Mouse (Mus musculus) limb, embryonic 15.5 days (tissue): ENCODE results near the gene Tango6. TPM values are rescaled to one million over a fixed set of nuclear protein-coding genes. Genes with fewer than 3 reads are reported as not detected.

ENCODE experiments used
- ATAC-seq: fragments of 200-750 bp; cut with Nextera tagmentation; 2 replicates; pipeline ENCODE4 v1.8.0; 2017; ENCODE audit warnings: low read depth, moderate TSS enrichment; ENCODE audit not compliant: insufficient number of reproducible peaks, low FRiP score, low TSS enrichment
- H3K27ac ChIP-seq: fragments of 300-500 bp; sonication (generic); 2 replicates; pipeline ENCODE4 v1.5.1; 2015; ENCODE audit warnings: moderate library complexity, mild to moderate bottlenecking, inconsistent platforms
- H3K27me3 ChIP-seq: fragments of 300-500 bp; sonication (generic); 2 replicates; pipeline ENCODE4 v1.6.1; 2015; ENCODE audit warnings: inconsistent platforms
- H3K36me3 ChIP-seq: fragments of 300-500 bp; sonication (generic); 2 replicates; pipeline ENCODE4 v1.6.1; 2015; ENCODE audit warnings: inconsistent platforms
- H3K4me1 ChIP-seq: fragments of 300-500 bp; sonication (generic); 2 replicates; pipeline ENCODE4 v1.6.1; 2015; ENCODE audit warnings: inconsistent platforms
- H3K4me2 ChIP-seq: fragments of 300-500 bp; sonication (generic); 2 replicates; pipeline ENCODE4 v1.6.1; 2015; ENCODE audit warnings: mild to moderate bottlenecking, inconsistent platforms
- H3K4me3 ChIP-seq: fragments of 300-500 bp; sonication (generic); 2 replicates; pipeline ENCODE4 v1.5.1; 2015; ENCODE audit warnings: mild to moderate bottlenecking, inconsistent platforms
- H3K9ac ChIP-seq: fragments of 300-500 bp; sonication (generic); 2 replicates; pipeline ENCODE4 v1.6.1; 2015; ENCODE audit warnings: inconsistent platforms
- H3K9me3 ChIP-seq: fragments of 300-500 bp; sonication (generic); 2 replicates; pipeline ENCODE4 v1.6.1; 2016; ENCODE audit warnings: inconsistent platforms
- WGBS: fragments of 180-500 bp; shearing (Covaris S2); methylation state at CpG from one replicate; pipeline ENCODE4 v1.1.7; 2015; 5-methylcytosine and 5-hydroxymethylcytosine counted together
- polyA plus RNA-seq: library from polyadenylated mRNA; unstranded; fragments of >200 nt; fragmentation: Nextera tagmentation; extraction: Ambion mirVana; gene quantifications from 2 replicates; pipeline ENCODE4 v1.2.1, GENCODE M21; 2015

Gene Tango6
- polyA plus RNA-seq, 1 experiment from 2014 or later = 8.2 TPM

- Histone ChIP-seq H3K4me2 (no peak overlapping the region), H3K4me1 (no peaks in the 10 kb centered on the region), H3K9me3 (no peaks in the 10 kb centered on the region), H3K9ac (no peak overlapping the region), H3K27me3 (no peaks in the 10 kb centered on the region), H3K27ac (no peak overlapping the region), H3K4me3 (no peak overlapping the region), H3K36me3 (no peaks in the 10 kb centered on the region)
- WGBS = 71% methylated on average over 5 of the region's 5 CpGs
- no peak for ATAC-seq
These were observed 146.7 kb downstream of the Tango6 start for GRCm38 (mm10) chr8:106829526-106830045.

DNA sequence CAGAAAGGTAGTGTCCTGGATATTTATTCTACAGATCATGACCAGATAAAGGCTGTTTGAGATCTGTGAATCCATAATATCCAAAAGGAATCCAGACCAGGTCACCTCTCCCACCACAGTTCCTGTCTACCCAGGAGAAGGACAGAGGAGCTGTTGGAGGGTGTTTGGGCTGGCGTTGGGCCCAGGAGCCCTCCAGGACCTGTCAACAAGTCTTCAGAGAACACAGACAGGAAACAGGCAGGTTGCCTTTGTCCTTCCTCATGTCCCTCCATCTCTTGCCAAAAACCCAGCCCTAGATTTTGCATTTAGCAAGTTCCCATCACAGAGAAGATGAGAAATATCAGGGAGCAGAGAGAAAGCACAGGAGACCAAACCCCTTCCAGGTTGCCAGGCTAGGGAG is 152.0 kb downstream of the Tango6 start:
- ATAC-seq = no peak
- WGBS = 62% methylated on average over 1 of the region's 1 CpGs
- no peak overlapping the region for H3K9ac ChIP-seq

DNA sequence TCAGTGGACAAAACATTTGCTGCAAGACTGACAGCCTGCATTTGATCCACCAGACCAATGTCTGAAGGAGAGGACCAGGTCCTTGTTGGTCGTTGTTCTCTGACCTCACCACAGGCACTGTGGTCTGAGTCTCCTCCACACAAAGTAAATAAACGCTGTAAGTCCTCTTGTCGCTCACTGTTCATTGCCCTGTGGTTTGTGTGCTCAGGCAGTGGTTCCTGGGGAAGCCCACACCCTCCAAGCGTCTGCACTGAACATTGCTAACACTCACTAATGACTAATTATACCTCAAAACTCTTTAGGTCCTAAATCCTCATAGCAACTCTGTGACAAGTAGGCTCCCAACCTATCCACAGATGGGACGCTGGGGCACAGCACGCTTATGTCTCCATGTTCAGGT is 153.7 kb downstream of the Tango6 start:
- Histone ChIP-seq H3K4me3 (no peak overlapping the region), H3K4me2 (no peak overlapping the region), H3K27ac (no peak overlapping the region), H3K9me3 (no peaks in the 10 kb centered on the region), H3K4me1 (peaks cover 12% of the 10 kb centered on the region; the same call in 1 of the 2 replicates), H3K36me3 (no peaks in the 10 kb centered on the region), H3K27me3 (no peaks in the 10 kb centered on the region), H3K9ac (no peak overlapping the region)
- no peak for ATAC-seq
- 69% methylated on average over 6 of the region's 6 CpGs for WGBS

More for the DNA sequence above, 152.0 kb downstream of the Tango6 start:
- Histone ChIP-seq H3K4me3 (no peak overlapping the region), H3K36me3 (no peaks in the 10 kb centered on the region), H3K27ac (no peak overlapping the region), H3K27me3 (no peaks in the 10 kb centered on the region), H3K9me3 (no peaks in the 10 kb centered on the region), H3K4me1 (peaks cover 10% of the 10 kb centered on the region; the same call in 1 of the 2 replicates), H3K4me2 (no peak overlapping the region)

DNA sequence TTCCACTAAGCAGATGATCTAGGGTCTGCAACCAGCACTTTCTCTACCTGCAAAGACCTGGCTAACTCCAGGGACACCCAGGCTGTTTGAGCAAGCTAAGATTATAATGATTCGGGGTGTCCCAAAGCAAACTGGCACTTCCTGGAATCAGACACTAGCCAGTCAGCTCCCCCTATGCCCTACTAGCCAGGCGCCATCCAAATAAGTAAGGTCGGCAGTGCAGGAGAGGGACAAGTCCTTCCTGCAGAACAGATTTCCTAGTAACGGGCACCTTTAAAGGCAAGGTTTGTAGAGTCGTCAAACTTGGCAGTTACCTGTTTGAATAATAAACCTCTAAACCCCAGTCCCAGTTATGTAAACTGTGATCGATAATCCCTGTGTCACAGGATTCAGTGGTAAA is 155.9 kb downstream of the Tango6 start:
- WGBS = 48% methylated on average over 6 of the region's 6 CpGs
- H3K4me1 ChIP-seq = peaks cover 12% of the 10 kb centered on the region; the same call in 1 of the 2 replicates
- H3K36me3 ChIP-seq = no peaks in the 10 kb centered on the region
- H3K4me3 ChIP-seq = no peak overlapping the region
- ATAC-seq = no peak
- no peaks in the 10 kb centered on the region for H3K9me3 ChIP-seq
- H3K4me2 ChIP-seq = no peak overlapping the region
- H3K27me3 ChIP-seq = no peaks in the 10 kb centered on the region
- H3K27ac ChIP-seq = no peak overlapping the region
- no peak overlapping the region for H3K9ac ChIP-seq

DNA sequence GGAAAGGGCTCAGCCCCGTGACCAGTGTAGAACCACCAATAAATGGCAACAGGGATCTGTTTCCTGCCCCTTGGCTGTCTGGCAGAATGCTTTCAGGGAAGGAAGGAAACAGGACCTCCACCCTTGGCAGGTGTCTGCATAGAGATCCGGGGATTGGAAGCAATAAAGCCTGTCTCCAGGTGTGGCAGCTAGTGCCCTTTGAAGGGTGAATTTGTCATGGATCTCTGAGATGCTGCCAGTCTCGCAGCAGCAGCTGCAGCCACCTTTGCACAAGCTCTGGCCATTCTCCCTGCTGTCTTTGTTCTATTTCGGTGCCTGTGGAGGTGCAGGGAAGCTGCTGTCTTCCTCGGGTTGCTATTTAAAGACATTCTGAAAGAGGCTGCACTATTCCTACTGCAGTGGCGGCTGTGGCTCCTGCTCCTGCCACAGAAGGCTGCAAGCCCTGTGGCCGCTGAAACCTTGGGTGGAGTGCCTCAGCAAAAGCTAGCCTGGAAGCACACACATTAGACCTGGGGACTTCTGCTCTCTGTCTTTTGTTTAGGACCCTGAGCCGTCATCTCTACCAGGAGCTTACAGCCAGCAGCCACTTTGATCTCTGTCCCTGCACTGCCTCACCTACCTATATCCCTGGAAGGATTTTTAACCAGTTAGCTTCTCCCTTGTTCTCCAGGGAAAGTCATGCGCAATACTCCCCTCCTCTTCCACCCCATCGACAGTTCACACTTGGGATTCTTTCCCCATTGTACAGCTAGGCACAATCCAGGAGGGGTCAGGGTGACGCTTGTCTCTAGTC is 156.5 kb downstream of the Tango6 start:
- Histone ChIP-seq H3K36me3 (no peaks in the 10 kb centered on the region), H3K4me2 (no peak overlapping the region), H3K27ac (peak overlapping the region; percentile 43), H3K9me3 (no peaks in the 10 kb centered on the region), H3K9ac (no peak overlapping the region), H3K4me1 (peaks cover 12% of the 10 kb centered on the region; the same call in 1 of the 2 replicates), H3K27me3 (no peaks in the 10 kb centered on the region), H3K4me3 (no peak overlapping the region)
- ATAC-seq = no peak
- WGBS = 32% methylated on average over 11 of the region's 11 CpGs

GRCm38 (mm10) chr8:106850034-106850433 is 167.2 kb downstream of the Tango6 start:
- Histone ChIP-seq H3K4me3 (no peak overlapping the region), H3K27ac (no peak overlapping the region), H3K9me3 (no peaks in the 10 kb centered on the region), H3K9ac (no peak overlapping the region), H3K4me2 (no peak overlapping the region), H3K27me3 (no peaks in the 10 kb centered on the region), H3K36me3 (peaks cover 9% of the 10 kb centered on the region), H3K4me1 (no peaks in the 10 kb centered on the region)
- WGBS = 79% methylated on average over 10 of the region's 10 CpGs
- no peak for ATAC-seq

- no peaks in the 10 kb centered on the region for H3K9me3 ChIP-seq
- no peaks in the 10 kb centered on the region for H3K4me1 ChIP-seq
- H3K36me3 ChIP-seq = peaks cover 9% of the 10 kb centered on the region
- H3K4me2 ChIP-seq = no peak overlapping the region
- ATAC-seq = no peak
- 44% methylated on average over 8 of the region's 8 CpGs for WGBS
- H3K9ac ChIP-seq = no peak overlapping the region
- H3K27me3 ChIP-seq = no peaks in the 10 kb centered on the region
- no peak overlapping the region for H3K4me3 ChIP-seq
- H3K27ac ChIP-seq = no peak overlapping the region
These were observed 171.8 kb downstream of the Tango6 start for GRCm38 (mm10) chr8:106854534-106855241.

DNA sequence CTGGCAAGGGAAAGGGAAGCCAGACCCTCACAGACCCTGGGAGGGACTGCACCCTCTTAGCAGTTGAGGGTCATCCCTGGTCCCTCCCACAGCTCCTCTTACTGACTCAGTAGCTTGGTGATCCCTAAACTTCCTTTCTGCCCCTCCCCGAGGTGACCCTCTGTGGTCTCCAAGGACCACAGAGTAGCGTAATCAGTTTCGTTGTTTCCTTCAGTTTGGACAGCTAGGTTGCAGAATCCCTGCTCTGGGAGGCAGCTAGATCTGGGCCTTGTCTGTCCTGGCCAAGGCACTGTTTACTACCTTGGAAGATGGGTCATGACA is 172.3 kb downstream of the Tango6 start:
- Histone ChIP-seq H3K4me1 (no peaks in the 10 kb centered on the region), H3K27me3 (no peaks in the 10 kb centered on the region), H3K9me3 (no peaks in the 10 kb centered on the region), H3K4me3 (no peak overlapping the region), H3K27ac (no peak overlapping the region), H3K36me3 (peaks cover 7% of the 10 kb centered on the region), H3K4me2 (no peak overlapping the region), H3K9ac (no peak overlapping the region)
- 80% methylated on average over 3 of the region's 3 CpGs for WGBS
- ATAC-seq = no peak

DNA sequence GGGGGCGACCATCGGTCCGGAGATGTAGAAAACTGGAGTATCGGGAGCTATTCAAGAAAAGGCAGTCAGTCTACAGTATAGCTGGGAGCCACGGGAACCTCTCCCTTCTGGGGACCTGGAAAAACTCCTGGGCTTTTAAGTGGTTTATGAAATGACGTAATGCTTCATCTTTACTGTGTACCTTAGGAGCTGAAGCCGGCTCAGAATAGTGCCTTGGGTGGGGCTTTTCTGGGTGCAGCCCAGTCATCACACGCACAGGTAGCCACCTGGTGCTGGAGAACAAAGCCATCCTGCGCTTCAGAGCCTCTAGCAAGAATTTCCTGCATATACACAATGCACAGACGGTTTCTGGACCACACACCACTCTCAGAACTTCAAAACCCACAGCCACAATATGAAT is 180.0 kb downstream of the Tango6 start:
- Histone ChIP-seq H3K27ac (no peak overlapping the region), H3K27me3 (peaks cover 7% of the 10 kb centered on the region; the same call in 1 of the 2 replicates), H3K4me1 (peaks cover 8% of the 10 kb centered on the region), H3K36me3 (no peaks in the 10 kb centered on the region), H3K4me3 (no peak overlapping the region), H3K4me2 (no peak overlapping the region), H3K9ac (no peak overlapping the region), H3K9me3 (no peaks in the 10 kb centered on the region)
- 74% methylated on average over 10 of the region's 10 CpGs for WGBS
- no peak for ATAC-seq

GRCm38 (mm10) chr8:106865354-106865753 is 182.5 kb downstream of the Tango6 start:
- no peak for ATAC-seq
- 70% methylated on average over 9 of the region's 9 CpGs for WGBS
- Histone ChIP-seq H3K9me3 (no peaks in the 10 kb centered on the region), H3K4me1 (peaks cover 14% of the 10 kb centered on the region), H3K27ac (no peak overlapping the region), H3K36me3 (no peaks in the 10 kb centered on the region), H3K4me2 (no peak overlapping the region), H3K27me3 (peaks cover 22% of the 10 kb centered on the region), H3K4me3 (no peak overlapping the region), H3K9ac (no peak overlapping the region)

- H3K27ac ChIP-seq = no peak within 1 kb of the TSS
- H3K4me2 ChIP-seq = peak within 1 kb of the TSS; percentile 100
- no peak for ATAC-seq
- peaks cover 34% of the 10 kb centered on the region for H3K4me1 ChIP-seq
- no peaks in the 10 kb centered on the region for H3K9me3 ChIP-seq
- peaks cover 13% of the 10 kb centered on the region for H3K36me3 ChIP-seq
- H3K4me3 ChIP-seq = peak within 1 kb of the TSS; percentile 55
- H3K27me3 ChIP-seq = peaks cover 64% of the 10 kb centered on the region
- WGBS = 3% methylated on average over 18 of the region's 18 CpGs
- peak within 1 kb of the TSS; percentile 47 for H3K9ac ChIP-seq
These were observed 187.2 kb downstream of the Tango6 start, which contains the start of gene Has3 for GRCm38 (mm10) chr8:106870051-106870450. Gene Has3 (plus strand): TSS chr8:106870242.
